Mouse (Mus musculus): ENCODE measurements at regions not wholly inside any gene's neighbourhood (a gene's known extent, or its start where the extent isn't known, plus 50 kb on each side); places are given as distances from the start of the nearest gene placed in this dataset.

GRCm38 (mm10) chr2:115520413-115521139 lies 60.9 kb upstream of the BC052040 start:
- H3K27ac ChIP-seq (replicated peaks; ENCODE audit: low read depth, low read length), result no peak overlapping the region

GRCm38 (mm10) chr2:115529878-115530277 lies 51.6 kb upstream of the BC052040 start:
- no peaks in the 10 kb centered on the region for H3K4me1 ChIP-seq (ENCODE audit: control insufficient read depth, insufficient read depth, low read length)
- H3K36me3 ChIP-seq (ENCODE audit: control insufficient read depth, insufficient read depth, low read length), result no peaks in the 10 kb centered on the region
- ATAC-seq (ENCODE audit: insufficient number of reproducible peaks, low FRiP score, low TSS enrichment, low read depth), result no peak
- H3K9me3 ChIP-seq (ENCODE audit: control insufficient read depth, low read length), result no peaks in the 10 kb centered on the region
- H3K4me3 ChIP-seq (ENCODE audit: low read depth, low read length), result no peak overlapping the region
- H3K9ac ChIP-seq (ENCODE audit: low read length), result no peak overlapping the region
- H3K27ac ChIP-seq (replicated peaks; ENCODE audit: low read depth, low read length), result no peak overlapping the region
- H3K4me2 ChIP-seq (ENCODE audit: low read depth, severe bottlenecking), result no peak overlapping the region
- WGBS, result 92% methylated on average over 2 of the region's 2 CpGs
- no peak for DNase-seq (ENCODE audit: low spot score)
- H3K27me3 ChIP-seq (ENCODE audit: control insufficient read depth, insufficient read depth, low read length), result no peaks in the 10 kb centered on the region

More at GRCm38 (mm10) chr2:115520413-115521139, 60.9 kb upstream of the BC052040 start:
- DNase-seq (ENCODE audit: low spot score), result no peak
- Histone ChIP-seq H3K9me3 (ENCODE audit: control insufficient read depth, low read length) (no peaks in the 10 kb centered on the region), H3K4me3 (ENCODE audit: low read depth, low read length) (no peak overlapping the region), H3K36me3 (ENCODE audit: control insufficient read depth, insufficient read depth, low read length) (no peaks in the 10 kb centered on the region), H3K9ac (ENCODE audit: low read length) (no peak overlapping the region), H3K4me1 (ENCODE audit: control insufficient read depth, insufficient read depth, low read length) (peaks cover 4% of the 10 kb centered on the region; the same call in 1 of the 2 replicates), H3K4me2 (ENCODE audit: low read depth, severe bottlenecking) (no peak overlapping the region), H3K27me3 (ENCODE audit: control insufficient read depth, insufficient read depth, low read length) (no peaks in the 10 kb centered on the region)
- 69% methylated on average over 10 of the region's 10 CpGs for WGBS
- ATAC-seq (ENCODE audit: insufficient number of reproducible peaks, low FRiP score, low TSS enrichment, low read depth), result no peak

Data from limb, embryonic 11.5 days (tissue).